Mouse (Mus musculus): ENCODE measurements around the gene Camsap2. TPM values are rescaled to one million over a fixed set of nuclear protein-coding genes. Genes with fewer than 3 reads are reported as not detected.

Camsap2 gene
- total and polyA plus RNA-seq, 3 experiments = 7.6 to 38.3 (median 10.7) TPM

DNA sequence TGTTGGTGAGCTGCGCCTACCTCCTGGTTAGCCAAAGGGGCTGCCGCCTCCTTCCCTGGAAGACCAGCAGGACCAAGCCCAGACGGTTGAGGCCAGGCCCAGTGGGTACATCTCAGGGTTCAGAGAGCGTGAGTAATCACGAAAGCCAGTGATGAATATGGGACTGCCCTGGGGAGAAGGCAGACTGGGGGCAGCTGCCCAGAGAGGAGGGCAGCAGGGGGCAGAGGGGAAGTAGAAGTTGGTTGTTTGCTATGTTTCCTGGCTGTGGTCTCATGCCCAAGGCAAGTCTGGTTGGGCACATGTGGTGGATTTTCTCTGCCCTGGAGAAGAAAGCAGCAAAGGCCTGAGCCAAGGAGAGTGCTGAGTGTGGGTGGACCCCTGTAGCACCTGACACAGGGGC lies 82.5 kb downstream of the Camsap2 start:
- Histone ChIP-seq H3K27me3 (ENCODE audit: control insufficient read depth in 1 of 2, insufficient read depth in 2 of 2, low read length in 2 of 2) (no peaks in the 10 kb centered on the region), H3K9me3 (replicated peaks; ENCODE audit: insufficient read depth, low read length) (no peaks in the 10 kb centered on the region)

GRCm38 (mm10) chr1:136260635-136261238 lies 85.2 kb downstream of the Camsap2 start, which contains the start of gene Gpr25:
Gene Gpr25, minus strand, starts transcription at chr1:136260873.
- no peak for DNase-seq (ENCODE audit: low read depth, low spot score)
- H3K27ac ChIP-seq (ENCODE audit: control insufficient read depth, low read depth, low read length) = no peak within 1 kb of the TSS
- H3K9me3 ChIP-seq (replicated peaks; ENCODE audit: insufficient read depth, low read length) = no peaks in the 10 kb centered on the region
- H3K79me2 ChIP-seq (ENCODE audit: control insufficient read depth, insufficient read depth, low read length, poor library complexity) = no peaks in the 10 kb centered on the region
- peaks cover 4 to 6% of the 10 kb centered on the region in 2 experiments; a peak in 2 of 4 replicates for H3K4me1 ChIP-seq (ENCODE audit: control insufficient read depth in 1 of 2, insufficient read depth in 2 of 2, low read length in 2 of 2)
- TF ChIP-seq MXI1 (IDR thresholded peaks at IDR 0.05; ENCODE audit: low read depth, low read length) (no peak), NELFE (IDR thresholded peaks at IDR 0.05; ENCODE audit: low read depth, low read length) (no peak), E2F4 (IDR thresholded peaks at IDR 0.05; ENCODE audit: borderline replicate concordance, low read depth, low read length) (no peak), ELF1 (IDR thresholded peaks at IDR 0.05; ENCODE audit: low read depth, low read length) (no peak), TBP (IDR thresholded peaks at IDR 0.05; ENCODE audit: low read depth, low read length) (no peak), MAZ (IDR thresholded peaks at IDR 0.05; ENCODE audit: low read depth, low read length) (no peak), EP300 (IDR thresholded peaks at IDR 0.05; ENCODE audit: low read depth in 1 of 2, low read length in 2 of 2) (no peak), POLR2AphosphoS2 (IDR thresholded peaks at IDR 0.05; ENCODE audit: low read length) (no peak)
- peaks cover 0 to 4% of the 10 kb centered on the region in 2 experiments; a peak in 2 of 4 replicates for H3K36me3 ChIP-seq (ENCODE audit: control insufficient read depth in 1 of 2, insufficient read depth in 2 of 2, low read length in 2 of 2)
- no peaks in the 10 kb centered on the region for H3K27me3 ChIP-seq (ENCODE audit: control insufficient read depth in 1 of 2, insufficient read depth in 2 of 2, low read length in 2 of 2)
- no peak within 1 kb of the TSS for H3K4me3 ChIP-seq (ENCODE audit: control insufficient read depth in 1 of 2, insufficient read depth in 1 of 2, low read depth in 2 of 2, low read length in 2 of 2)
- H3K9ac ChIP-seq (ENCODE audit: control insufficient read depth, low read depth, low read length, poor library complexity, severe bottlenecking) = no peak within 1 kb of the TSS

More for the DNA sequence above, 82.5 kb downstream of the Camsap2 start:
- no peak for DNase-seq (ENCODE audit: low read depth, low spot score)
- Histone ChIP-seq H3K36me3 (ENCODE audit: control insufficient read depth in 1 of 2, insufficient read depth in 2 of 2, low read length in 2 of 2) (peaks cover 0 to 6% of the 10 kb centered on the region in 2 experiments; a peak in 2 of 4 replicates), H3K9ac (ENCODE audit: control insufficient read depth, low read depth, low read length, poor library complexity, severe bottlenecking) (no peak overlapping the region), H3K79me2 (ENCODE audit: control insufficient read depth, insufficient read depth, low read length, poor library complexity) (no peaks in the 10 kb centered on the region), H3K27ac (ENCODE audit: control insufficient read depth, low read depth, low read length) (no peak overlapping the region), H3K4me1 (ENCODE audit: control insufficient read depth in 1 of 2, insufficient read depth in 2 of 2, low read length in 2 of 2) (peaks cover 2 to 14% of the 10 kb centered on the region in 2 experiments; a peak in 3 of 4 replicates), H3K4me3 (ENCODE audit: control insufficient read depth in 1 of 2, insufficient read depth in 1 of 2, low read depth in 2 of 2, low read length in 2 of 2) (no peak overlapping the region)
- no peak for TF ChIP-seq USF2 (IDR thresholded peaks at IDR 0.05; ENCODE audit: borderline replicate concordance in 1 of 2, insufficient read depth in 1 of 2, low read depth in 1 of 2, low read length in 2 of 2)
- TF ChIP-seq ELF1 (IDR thresholded peaks at IDR 0.05; ENCODE audit: low read depth, low read length) = no peak
- no peak for TF ChIP-seq TBP (IDR thresholded peaks at IDR 0.05; ENCODE audit: low read depth, low read length)
- TF ChIP-seq BHLHE40 (IDR thresholded peaks at IDR 0.05; ENCODE audit: borderline replicate concordance, low read depth, low read length) = no peak
- no peak for TF ChIP-seq POLR2A (IDR thresholded peaks at IDR 0.05; ENCODE audit: control insufficient read depth in 1 of 2, insufficient read depth in 1 of 2, low read depth in 1 of 2, low read length in 2 of 2, poor library complexity in 1 of 2)
- TF ChIP-seq MAFK (IDR thresholded peaks at IDR 0.05; ENCODE audit: borderline replicate concordance, low read depth, low read length) = no peak
- no peak for TF ChIP-seq JUND (IDR thresholded peaks at IDR 0.05; ENCODE audit: low read depth, low read length)
- no peak for TF ChIP-seq SMC3 (IDR thresholded peaks at IDR 0.05; ENCODE audit: low read depth, low read length)
- no peak for TF ChIP-seq SIN3A (IDR thresholded peaks at IDR 0.05; ENCODE audit: low read length)
- TF ChIP-seq NELFE (IDR thresholded peaks at IDR 0.05; ENCODE audit: low read depth, low read length) = no peak
- TF ChIP-seq ZMIZ1 (IDR thresholded peaks at IDR 0.05; ENCODE audit: low read depth, low read length) = no peak
- TF ChIP-seq USF1 (IDR thresholded peaks at IDR 0.05; ENCODE audit: low read depth, low read length) = no peak

Measured in MEL (cell line).